Mouse (Mus musculus) 416B (cell line): ENCODE data around the gene Accsl.

Experiments used
- DNase-seq: peaks from one replicate; pipeline ENCODE4 v3.0.0; 2011; ENCODE audit warnings: low read depth

Gene Accsl

DNA sequence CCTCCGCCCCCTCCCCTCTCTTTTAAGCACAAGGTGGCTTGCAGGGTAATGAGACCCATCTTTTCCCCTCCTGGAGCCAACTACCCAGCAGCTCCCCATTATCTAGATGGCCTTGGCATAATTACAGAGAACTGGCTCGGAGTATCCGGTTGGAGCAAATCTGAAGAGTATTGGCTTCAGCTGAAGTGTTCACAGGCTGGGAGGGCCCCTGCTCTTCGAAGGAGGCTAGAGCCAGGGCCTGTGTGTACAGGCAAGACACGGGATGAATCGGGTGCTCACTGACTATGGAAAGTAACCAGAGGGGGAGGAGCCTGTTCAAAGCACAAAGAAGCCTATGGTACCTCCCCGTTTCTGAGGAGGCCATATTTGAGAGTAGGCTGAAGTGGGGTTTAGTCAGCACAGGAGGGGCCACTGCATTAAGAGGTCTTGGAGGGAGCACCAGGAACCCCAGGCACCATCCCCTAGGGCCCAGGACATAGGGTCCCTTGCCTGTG, at the start of gene Accsl:
Accsl (minus strand) TSS at position 51 of the 494 bp plus-strand sequence.
- no peak for DNase-seq

DNA sequence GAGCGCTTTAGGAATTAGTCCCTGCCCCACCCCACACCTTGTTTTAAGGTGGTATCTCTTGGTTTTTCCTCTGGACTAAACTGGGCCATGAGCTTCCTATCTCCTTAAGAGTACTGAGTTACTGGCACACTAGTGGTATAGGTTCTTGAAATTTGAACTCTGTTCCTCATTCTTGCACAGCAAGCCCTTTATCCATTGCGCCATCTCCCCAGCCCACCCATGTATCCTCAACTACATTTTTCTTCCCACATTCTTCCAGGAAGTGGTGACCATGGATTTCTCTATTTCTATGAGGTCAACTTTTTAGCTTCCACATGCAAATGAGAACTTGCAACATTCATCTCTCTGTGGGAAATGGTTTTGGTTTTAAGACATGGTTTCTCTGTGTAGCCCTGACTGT, 44.6 kb upstream of the Accsl start:
- peak; percentile 36 for DNase-seq

DNA sequence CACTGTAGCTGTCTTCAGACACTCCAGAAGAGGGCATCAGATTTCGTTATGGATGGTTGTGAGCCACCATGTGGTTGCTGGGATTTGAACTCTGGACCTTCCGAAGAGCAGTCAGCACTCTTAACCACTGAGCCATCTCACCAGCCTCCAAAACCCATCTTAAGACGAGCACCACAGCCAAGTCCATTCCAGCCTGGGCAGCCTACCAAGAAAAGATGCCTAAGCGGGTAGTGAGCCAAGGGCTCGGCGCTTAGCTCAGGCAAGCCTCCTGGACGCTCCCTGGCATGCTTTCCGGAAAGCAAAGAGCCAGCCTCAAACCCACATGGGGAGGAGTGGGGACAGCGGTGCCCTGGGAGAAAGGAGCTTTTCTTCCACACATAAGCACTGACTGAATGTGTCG, 43.0 kb upstream of the Accsl start:
- no peak for DNase-seq

DNA sequence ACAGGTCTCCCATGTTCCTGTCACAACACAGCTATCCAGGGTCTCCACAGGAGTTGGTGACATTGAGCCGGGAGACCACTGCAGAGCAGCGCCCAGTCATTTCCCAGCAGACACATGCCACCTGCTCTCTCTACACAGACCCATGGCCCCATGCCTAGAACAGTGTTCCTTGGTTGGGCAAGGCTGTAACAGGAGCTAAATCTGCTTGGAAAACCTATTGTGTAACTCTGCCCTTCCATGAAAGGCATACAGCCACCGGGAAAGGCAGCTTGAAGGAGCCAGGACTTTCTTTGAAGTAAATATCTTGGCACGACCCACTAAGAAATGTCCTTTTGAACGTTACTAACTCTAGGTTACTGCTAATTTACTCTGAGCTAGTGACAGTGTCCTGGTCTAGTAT, 40.8 kb upstream of the Accsl start:
- DNase-seq, result no peak

DNA sequence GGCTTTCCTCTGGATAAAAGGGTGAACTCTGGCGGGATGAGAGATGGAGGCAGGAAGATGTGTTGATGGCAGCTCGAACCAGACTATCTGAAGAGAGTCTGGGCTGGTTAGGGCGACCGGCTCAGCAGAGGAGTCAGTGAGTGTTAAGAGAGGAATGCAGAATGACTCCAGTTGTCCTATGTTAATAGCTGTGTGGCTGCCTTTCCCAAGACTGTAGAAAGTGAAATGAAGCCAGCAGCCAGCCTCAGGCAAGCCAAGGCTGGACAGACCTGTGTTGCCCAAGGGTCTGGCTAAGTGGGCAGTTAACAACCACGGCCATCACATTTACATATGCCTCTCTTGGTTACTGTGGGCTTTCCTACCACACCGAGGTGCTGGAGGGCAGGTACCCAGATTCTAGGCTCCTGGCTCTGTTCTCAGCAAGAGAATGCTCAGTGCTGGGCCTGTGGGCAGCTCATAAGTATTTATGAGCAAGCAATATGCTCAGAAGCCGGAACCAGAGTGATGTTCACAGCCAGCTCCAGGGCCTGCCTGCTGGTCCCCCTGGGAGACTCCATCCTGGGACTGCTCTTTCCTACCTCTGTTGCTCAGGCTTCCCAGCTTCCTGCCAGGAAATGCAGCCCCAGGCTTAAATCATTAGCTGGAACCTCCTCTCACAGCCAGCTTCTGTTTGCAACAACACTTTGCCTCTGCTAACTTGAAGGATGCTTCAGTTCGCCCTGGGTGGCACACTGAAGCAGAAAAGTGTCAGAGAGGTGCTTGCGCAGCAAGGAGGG, 38.8 kb upstream of the Accsl start:
- DNase-seq, result no peak

DNA sequence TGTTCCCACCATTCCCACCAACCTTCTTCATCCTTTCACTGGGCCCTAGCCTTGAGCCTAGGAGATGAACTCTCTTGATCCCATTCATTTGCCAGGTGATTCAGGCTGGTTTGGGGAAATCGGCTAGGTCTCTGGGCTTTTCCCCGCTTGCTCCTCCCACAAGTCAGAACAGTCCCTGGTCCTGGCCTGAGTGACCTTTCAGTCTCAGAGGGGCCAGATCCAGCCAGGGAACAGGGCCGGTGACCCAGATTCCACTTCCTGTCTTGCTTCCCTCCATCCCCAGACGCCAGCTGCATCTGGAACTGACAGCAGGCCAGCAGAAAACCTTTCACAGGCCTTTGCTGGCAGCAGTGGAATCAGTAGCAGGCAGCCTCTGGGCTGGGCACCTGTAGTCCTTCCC, 37.4 kb upstream of the Accsl start:
- no peak for DNase-seq

DNA sequence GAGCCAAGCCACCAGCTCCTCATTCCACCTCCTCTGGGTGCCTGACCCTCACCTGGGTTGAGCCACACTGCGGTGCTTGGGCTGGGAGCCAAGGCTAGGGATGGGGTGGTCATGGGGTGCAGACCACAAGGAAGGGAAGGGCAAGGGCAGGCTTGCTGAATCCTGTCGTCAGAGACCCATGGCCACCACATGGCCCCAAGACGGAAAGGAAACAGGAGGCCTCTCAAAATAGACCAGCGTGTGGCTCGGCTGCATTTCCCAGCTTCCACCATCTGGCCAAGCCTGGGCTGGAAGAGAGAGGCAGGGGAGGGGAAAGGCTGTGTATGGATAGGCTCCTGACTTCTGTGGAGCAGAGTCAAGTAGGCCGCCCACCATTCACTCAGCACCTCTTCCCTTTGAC, 34.5 kb upstream of the Accsl start:
- no peak for DNase-seq

DNA sequence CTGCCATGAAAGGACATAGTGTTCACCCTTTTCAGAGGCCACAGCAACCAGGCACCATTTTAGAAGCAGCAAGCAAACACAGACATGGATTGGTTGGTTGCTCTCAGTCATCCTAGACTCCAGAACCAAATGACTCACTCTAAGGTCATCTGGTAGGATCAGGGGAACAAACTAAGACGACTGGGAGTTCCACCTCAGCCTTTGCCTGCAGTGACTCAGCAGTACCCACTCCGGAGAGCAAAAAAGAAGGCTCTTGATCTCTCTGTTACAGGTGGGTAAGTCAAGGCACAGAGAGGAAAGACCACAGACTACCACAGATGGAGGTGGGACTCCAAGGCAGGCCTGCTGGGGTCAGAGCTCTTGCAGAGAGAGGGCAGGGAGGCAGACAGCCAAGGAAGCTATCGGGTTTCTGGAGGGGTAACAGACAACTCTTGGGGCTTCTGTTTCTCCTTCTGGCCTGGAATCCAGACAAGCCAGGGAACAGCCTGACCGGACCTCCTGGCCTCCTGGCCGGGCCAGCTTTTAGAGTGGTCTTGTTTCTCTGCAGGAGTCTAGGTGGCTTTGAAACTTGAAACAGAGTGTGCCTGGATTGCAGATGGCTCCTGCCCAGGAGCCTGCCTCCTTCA, 33.8 kb upstream of the Accsl start:
- no peak for DNase-seq

DNA sequence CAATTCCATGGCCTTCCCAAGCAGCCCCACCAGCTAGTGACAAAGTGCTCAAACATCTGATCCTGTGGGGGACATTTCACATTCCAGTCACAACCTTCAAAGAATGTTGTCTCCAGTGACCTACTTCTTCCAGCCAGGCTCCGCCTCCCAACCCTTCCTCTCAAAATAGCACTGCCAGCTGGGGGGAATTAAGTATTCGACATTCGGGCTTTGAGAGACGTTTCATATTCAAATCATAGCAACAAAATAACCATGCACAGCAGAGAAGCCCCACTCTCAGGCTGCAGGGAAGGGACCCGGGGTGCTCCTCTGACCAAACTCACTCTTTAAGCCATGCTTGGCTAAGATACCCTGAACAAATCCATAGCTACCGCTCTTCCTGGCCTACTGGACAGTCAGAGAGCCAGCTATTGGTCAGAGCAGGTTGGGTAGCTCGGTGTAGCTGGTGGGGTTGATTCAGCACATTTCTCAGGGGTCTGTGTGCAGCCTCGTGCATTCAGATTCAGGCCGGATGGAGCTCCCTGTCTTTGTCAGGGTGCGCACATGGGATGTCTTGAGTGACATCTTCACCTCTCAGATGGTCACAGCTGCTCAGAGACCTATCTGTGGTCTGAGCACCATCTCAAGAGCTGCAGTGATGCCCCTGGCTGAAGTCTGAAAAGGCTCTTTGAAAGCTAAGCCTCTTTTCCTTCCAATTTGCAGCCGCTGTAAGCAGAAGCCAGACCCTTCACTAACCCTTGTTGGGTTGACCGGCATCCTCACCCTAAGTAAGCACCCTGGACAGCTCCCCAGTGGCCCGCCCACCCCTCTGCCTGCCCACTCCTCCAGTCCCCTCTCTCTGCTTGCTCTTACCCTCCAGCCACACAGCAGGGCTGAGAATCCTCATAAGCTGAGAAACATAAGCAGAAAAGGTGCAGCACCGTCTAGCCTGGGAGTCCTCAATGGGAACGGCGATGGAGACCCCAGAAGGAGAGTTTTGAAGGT, 30.7 kb upstream of the Accsl start:
- DNase-seq, result no peak

DNA sequence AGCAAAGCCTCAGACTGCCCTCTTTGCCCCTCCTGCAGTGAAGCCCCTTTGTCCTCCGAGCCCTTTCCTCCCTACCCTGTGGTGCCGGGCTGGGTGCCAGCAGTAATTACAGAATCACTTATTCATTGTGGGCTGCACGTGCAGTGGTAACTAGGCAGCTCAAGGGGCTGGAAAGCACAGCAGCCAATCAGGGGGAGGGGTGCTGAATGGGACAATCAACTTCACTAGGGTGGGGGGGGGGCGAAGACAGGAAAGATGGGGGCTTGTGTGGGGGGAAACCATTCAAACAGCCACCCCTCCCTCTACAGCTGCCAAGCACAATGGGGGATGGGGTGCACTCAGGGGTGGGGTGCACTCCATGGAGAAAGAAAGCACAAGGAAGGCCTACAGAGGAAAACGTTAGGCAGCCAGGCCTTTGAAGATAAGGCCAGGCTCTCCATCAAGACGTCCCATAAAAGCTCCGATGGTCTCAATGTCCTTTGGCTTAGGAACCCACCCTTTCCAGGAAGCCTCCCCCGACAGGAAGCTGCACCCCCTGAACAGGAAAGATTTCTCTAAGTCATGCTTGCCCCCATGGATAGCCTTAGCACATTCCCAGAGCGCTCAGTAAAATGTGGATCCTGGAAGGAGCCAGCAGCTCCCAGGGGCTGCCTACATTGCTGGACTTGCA, 22.8 kb upstream of the Accsl start:
- peak; percentile 15 for DNase-seq

DNA sequence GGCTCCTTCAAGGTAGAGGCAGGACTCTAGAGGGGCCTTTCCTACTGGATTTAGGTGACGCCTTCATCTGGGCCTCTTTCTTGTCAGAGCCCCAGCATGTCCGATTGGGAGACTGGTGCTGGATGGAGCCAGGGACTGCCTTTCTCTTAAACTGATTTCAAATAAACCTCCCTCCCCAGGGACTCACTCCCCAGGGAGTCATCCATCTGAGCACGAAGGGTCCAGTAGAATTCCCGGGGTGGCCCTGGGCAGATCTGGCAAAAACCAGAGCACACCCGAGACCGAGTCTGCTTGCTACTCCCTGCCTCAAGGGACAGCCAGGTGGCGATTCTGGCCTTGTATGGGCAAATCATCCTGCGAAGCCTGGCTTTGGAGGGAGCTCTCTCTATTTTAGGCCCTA, 21.2 kb upstream of the Accsl start:
- no peak for DNase-seq

DNA sequence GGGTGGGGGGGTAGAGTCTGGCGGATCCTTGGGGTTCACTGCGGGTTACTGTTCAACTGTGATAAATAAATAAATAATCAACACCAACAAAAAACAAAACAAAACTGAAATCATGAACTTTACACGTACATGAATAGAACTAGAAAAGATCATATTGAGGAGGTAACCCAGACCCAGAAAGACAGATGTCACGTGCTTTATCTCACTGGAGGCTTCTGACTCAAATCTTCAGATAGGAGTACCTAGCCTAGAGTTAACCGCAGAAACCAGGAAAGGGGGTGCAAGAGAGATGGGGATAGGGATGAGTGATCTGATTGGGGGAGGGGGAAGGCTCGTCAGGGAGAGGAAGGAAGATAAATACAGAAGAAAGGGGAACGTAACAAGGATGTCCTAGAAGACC, 20.1 kb upstream of the Accsl start:
- DNase-seq, result no peak

DNA sequence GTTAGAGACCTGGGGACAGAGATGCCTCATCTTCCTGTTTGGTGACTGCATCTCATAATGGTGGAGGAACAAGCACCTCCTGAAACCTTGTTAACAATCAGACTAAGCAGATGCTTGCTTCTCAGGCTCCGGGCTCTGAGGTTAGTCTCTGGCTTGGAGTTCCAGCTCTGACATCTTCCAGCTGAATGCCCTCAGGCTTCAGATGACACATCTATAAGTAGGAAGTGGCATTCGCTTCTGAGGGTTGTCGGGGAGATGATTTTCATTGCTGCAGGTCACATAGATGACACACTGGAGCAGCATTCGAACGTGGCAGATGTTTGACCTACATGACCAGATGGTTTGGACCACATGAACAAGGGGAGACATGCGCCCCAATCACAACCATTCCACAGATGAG, 19.4 kb upstream of the Accsl start:
- DNase-seq, result no peak

DNA sequence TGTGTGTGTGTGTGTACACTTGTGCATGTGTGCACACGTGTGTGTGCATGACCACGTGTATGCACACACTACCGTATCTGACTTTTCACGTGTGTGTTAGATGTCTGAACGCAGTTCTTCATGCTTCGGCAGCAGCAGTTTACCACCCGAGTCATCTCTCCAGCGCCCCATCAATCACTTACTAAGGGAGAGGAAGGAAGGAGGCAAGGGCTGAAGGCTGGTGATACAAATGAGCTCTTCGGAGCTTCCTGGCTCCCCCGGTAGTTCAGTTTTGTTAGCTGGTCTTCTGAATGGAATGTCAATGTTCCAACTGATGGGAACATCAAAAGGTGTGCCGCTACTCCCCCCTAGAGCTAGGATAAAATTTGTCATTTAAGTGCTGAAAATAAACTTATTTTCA, 18.3 kb upstream of the Accsl start:
- no peak for DNase-seq

DNA sequence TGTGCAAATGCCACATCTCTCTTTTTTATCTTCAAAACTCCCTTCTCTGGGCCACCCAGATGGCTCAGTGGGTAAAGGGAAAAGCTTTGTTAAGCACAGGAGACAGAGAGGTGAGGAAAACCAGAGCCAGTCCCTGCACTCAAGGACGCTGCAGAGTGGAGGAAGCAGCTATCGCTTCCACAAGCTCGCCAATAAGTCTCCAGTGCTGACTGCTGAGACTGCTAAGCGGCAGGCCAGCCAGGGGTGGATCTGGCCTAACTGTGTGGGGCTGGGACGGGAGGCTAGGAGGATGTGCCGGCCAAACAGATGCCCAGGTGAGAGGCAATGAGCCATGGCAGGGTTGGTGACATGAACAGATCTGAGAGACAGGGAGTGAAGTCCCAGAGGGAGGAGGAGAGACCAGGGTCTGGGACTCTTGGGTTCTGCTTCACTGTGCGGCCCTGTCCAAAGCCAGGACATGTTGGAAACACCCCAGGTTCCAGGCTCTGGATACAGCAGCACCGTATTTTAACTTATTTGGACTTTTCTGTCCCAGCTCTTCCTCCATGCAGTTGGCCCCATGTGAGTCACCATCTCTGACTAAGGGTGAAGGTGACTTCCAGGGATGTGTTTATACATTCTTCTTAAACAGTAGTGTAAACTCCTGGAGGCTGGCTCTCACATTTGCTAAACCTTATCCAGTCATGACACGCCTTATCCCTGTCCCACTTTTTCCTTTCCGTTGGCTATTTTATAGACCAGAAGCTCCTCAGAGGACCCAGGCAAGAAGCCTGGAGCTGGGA, 17.2 kb upstream of the Accsl start:
- no peak for DNase-seq

DNA sequence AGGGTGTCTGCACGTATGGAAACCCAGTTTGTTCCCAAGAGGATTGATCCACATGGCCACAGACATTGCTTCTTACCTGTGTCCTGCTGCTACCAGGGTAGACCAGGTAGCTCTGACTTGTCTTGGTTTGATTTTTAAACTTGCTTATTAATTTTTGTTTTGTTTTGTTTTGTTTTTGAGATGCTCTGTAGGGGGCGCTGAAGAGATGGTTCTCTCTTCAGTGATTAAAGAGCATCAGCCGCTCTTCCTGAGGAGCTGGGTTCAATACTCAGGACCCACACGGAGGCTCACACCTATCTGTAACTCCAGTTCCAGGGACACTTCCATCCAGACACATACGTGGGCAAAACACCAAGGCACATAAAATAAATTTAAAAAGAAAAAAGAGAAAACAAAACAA, 14.1 kb upstream of the Accsl start:
- peak; percentile 17 for DNase-seq

DNA sequence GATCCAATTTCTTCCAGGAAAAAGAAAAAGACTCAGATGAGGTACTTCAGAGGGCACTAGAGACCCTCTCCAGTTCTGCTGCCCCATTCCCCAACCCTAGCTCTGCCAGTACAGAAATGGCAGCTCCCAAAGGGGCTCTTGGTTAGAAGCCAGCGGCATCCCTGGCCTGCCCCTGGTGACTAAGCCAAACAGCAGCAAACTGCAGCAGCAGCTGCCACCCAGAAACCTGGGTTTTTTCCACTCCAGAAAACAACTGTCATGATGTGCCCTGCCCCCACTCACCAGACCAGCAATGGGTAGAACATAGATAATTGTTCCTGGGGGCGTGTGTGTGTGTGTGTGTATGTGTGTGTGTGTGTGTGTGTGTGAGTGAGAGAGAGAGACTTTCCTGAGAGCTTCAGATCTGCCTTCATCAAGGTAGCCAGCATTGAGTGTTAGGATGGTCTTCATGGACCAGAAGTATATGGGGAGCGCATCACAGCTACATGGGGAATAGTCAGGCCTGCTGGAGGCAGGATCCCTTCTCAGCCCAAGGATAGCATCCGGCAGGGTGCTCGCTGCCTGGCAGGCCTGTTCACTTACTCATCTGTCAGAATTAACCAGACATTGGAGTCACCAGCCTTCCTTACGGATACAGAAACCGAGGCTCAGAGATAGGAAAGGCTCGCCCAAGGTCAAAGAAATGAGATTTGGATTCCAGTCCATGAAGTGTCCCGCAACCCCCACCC, 12.8 kb upstream of the Accsl start:
- DNase-seq, result no peak

DNA sequence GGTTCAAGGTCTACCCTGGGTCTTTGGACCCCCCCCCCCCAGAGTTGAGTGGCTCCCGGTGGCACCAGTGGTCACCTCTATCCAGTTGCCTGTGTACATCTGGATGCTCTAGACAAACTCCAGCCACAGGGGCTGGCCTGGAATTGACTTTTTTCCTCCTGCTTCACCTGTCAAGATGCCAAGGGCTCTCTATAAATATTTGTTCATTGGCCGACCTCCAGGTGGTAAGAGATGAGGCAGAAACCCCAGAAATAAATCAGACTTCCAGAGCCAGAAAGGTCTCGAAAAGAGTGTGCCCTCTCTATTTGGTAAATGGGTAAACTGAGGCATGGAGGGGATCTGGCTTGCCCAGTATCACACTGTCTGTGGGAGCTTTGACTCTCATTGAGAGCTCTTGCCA, 12.0 kb upstream of the Accsl start:
- no peak for DNase-seq

DNA sequence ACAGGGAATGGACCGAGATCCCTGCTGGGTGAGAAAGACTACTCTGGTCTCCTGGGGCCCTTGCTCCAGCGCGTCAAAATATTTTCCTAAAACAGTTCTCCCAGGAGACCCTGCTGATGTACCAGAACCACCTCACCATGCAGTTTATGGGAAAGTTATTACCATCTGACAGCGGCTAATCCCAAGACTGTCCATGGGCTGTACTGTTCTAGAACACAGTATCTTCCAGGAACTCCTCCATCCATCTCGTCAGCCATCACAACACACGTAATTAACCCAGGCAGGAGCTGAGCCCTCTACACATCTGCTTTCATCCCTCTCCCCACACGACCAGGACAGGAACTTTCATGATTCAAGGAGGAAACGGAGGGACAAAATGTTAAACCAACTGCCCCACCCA, 11.5 kb upstream of the Accsl start:
- DNase-seq, result no peak

DNA sequence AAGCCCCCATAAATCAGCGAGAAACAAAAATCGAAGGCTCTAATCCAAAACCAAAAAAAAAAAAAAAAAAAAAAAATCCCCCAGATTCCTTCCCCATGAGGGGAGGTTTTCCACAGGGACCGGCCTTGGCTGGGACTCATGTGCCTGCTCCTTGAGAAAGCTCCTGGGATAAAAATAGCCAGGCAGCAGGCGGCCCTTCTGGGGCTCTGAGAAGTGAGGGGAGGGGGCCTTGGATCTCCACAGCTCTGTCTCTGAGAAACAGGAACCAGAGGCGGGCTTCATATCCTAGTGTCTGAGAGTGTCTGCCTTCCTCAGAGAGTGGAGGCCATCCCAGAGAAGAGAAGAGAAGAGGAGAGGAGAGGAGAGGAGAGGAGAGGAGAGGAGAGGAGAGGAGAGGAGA, 8.0 kb upstream of the Accsl start:
- DNase-seq, result no peak

DNA sequence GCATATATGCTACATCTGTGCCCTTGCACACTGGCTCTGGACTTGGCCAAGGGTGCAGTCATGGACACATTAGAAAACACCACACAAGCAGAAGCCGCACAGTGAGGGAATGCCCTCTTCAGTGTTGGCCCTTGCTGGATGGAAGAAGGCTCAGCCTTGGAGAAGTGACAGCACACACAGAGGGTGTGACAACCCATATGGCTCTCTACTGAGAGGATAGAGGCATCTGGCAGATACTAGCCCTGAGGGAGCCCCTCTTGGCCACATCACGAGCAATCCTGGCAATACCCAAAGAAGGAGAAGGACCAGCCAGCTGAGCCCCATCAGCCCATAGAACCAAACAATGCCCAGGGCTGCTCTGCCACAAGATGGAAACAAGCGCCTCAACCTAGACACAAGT, 5.6 kb upstream of the Accsl start:
- DNase-seq, result no peak
